Mouse (Mus musculus) testis, adult 2 months (tissue): ENCODE results near the gene Skap1.

Experiments
- CTCF ChIP-seq: fragments of 200-500 bp; IDR thresholded peaks from 2 replicates; pipeline ENCODE4 v1.5.1; 2012; ENCODE audit warnings: low read depth, mild to moderate bottlenecking, inconsistent platforms, low read length, moderate library complexity; ENCODE audit not compliant: control insufficient read depth, insufficient read depth, insufficient replicate concordance
- POLR2A ChIP-seq: fragments of 200-500 bp; IDR thresholded peaks from 2 replicates; pipeline ENCODE4 v1.6.1; 2012; ENCODE audit warnings: low read depth, mild to moderate bottlenecking, inconsistent platforms, low read length, moderate library complexity; ENCODE audit not compliant: control insufficient read depth

DNA sequence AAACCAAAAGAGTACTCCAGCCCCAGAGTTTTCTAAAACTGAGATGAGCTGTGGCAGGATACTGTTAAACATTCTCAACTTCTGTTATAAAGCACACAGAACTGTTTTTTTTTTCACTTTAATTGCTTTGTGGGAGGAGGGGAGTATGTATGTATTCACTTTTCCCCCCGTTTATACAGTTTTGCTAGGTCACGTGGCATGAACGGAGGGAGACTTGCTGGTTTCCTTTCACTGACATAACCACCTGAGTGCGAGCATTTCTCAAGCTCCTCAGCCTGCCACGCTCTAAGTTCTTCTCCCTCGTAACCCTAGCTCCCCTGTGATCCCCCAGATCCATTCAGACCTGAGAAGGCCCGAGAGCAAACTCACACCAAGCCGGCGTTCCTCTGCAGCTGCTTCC is 308.0 kb downstream of the Skap1 start:
- TF ChIP-seq CTCF, result no peak
- TF ChIP-seq POLR2A, result no peak
